Mouse (Mus musculus): Measurements from ENCODE around the gene Hoxd12.

Gene Hoxd12

DNA sequence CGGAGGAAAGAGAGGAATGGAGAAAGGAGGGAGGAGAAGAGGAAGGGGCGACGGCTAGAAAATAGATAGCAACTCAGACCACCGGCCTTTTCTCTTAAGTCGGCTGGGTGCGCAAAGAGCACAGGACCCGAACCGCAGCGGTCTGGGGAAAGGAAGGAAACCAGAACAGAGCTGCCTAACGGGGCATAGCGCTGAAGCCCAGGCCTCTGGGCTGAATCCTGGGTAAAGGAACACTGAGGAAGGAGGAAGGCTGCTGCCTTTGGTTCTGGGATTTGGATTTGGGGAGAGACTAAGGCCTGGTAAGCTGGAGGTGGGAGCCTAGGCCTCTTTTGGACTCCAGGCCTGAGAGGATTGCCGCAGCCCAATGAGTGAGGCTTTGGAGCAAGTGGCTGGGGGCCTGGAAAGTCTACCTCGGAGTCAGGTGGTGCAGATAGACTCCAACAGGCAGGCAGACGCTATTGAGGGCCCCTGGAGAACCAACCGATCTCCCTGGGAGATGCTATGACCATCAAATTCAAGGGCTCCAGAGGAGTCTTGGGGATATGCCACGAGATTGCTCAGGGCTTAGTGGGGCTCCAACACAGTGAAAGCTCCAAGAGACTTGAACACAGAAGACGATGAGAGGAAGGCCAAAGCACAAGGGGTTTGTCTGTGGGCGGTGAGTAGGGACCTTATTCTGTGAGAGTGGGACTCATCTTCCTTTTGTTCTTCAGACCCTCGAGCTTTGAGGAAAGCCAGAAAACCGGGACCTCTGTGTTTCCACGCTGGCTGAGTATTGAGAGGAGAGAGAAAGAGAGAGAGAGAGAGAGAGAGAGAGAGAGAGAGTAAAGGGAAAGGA, 6.0 kb downstream of the Hoxd12 start:
- DNase-seq (ENCODE audit: low read depth, low spot score), result no peak

- DNase-seq (ENCODE audit: low read depth, low spot score), result no peak
Observed at GRCm38 (mm10) chr2:74681594-74682531, 7.0 kb downstream of the Hoxd12 start.

DNA sequence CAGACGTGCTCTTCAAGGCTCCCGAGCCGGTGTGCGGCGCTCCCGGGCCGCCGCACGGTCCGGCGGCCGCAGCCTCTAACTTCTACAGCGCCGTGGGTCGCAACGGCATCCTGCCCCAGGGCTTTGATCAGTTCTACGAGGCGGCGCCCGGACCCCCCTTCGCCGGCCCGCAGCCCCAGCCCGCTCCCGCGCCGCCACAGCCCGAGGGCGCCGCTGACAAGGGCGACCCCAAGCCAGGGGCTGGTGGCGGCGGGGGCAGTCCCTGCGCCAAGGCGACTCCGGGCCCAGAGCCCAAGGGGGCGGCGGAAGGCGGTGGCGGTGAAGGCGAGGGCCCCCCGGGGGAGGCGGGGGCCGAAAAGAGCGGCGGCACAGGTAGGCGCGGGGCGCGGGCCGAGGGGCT, 8.0 kb downstream of the Hoxd12 start:
- DNase-seq (ENCODE audit: low read depth, low spot score), result no peak

GRCm38 (mm10) chr2:74683471-74683951, 8.7 kb downstream of the Hoxd12 start:
- DNase-seq (ENCODE audit: low read depth, low spot score), result no peak

GRCm38 (mm10) chr2:74684106-74684505, 9.3 kb downstream of the Hoxd12 start:
- DNase-seq (ENCODE audit: low read depth, low spot score), result no peak

DNA sequence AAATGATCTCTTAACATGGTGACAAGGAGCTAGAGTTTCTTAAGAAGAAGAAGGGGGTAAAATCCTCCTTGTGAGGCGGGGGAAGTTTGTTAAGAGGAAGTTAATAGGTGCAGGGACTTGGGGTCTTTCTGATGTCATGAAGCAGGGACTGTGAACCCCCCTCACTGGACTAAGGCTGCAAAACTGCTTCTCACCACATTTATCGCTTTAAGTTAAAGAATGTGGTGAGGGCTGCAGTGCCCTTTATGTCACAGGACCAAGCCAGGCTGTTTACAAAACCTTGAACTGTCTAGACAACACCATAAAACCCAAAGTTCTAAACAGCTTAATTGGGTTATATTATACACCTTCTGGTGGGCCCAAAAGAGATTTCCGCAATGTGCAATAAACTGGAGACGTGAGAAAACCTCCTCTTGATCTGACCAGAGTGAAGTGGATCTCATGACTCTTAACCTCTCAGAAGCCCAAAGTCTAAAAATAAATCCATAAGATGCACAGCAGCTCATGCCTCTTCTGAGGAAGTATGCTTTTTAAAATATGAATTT, 10.3 kb downstream of the Hoxd12 start:
- DNase-seq (ENCODE audit: low read depth, low spot score), result no peak

DNA sequence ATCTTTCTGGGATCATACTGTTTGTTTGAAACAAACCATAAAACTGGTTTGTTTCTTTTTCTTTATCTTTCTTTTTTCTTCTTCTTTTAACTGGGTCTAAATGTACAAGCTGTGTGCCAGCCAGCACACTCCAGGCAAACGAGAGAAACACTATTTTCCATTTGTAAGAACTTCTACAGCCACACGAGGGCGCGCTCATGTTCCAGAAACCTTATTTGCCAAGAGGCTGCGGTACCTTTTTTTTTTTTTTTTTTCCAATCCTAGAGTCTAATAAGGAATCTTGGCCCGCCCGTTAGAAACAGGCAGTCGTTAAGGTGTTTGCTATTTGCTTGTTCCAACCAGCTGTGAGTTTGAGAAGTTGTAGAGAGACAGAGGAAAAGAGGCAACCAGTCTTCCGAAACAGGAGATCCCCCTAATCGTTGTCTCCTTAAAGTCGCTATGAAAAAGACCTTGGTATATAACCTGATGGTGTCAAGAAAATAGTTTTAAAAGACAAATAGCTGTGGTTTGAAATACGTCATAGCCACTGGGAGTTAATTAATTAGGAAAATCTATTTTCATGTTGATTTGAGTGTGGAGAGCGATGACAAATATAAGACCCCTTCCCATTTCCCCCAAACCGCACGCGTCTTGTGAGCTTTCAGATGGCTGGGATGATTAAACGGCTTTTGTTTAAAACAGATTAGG, 11.6 kb downstream of the Hoxd12 start:
- DNase-seq (ENCODE audit: low read depth, low spot score), result peak; percentile 89

DNA sequence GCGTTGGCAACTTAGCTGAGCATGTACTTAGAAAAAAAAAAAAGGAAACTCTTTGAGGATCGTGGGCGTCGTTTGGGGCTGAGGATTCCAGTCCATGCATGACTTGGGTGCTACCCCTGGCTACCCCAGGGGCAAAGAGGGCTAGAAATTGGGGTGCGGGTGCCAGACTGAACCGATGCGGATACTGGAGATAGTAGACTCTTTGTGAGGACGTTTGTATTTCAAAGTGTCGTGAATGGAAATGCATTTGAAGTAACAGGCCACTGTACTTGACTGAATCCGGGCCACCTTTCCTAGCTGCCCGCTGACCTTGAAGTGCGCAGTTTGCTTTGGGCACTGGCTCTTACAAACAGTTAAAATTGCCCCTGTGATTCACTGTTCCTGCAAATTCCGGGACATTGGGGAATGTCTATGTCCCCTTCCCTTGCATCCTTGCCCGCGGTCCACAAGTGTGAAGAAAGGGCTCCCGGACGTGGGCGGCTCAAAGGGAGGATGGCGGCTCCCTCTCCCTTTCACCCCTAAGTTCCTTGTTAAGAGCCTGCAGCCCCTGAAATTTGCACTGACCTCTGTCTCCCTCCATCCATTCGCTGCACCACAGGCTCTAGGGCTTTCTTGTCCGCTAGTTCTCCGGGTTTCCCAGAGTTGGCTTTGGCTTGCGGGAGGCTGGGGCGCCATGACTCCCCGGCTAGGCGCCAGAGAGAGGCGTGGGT, 12.3 kb downstream of the Hoxd12 start:
- no peak for DNase-seq (ENCODE audit: low read depth, low spot score)

- no peak for DNase-seq (ENCODE audit: low read depth, low spot score)
Observed at GRCm38 (mm10) chr2:74687698-74688555, 13.1 kb downstream of the Hoxd12 start.

GRCm38 (mm10) chr2:74688795-74689573, 14.2 kb downstream of the Hoxd12 start:
- DNase-seq (ENCODE audit: low read depth, low spot score), result no peak

DNA sequence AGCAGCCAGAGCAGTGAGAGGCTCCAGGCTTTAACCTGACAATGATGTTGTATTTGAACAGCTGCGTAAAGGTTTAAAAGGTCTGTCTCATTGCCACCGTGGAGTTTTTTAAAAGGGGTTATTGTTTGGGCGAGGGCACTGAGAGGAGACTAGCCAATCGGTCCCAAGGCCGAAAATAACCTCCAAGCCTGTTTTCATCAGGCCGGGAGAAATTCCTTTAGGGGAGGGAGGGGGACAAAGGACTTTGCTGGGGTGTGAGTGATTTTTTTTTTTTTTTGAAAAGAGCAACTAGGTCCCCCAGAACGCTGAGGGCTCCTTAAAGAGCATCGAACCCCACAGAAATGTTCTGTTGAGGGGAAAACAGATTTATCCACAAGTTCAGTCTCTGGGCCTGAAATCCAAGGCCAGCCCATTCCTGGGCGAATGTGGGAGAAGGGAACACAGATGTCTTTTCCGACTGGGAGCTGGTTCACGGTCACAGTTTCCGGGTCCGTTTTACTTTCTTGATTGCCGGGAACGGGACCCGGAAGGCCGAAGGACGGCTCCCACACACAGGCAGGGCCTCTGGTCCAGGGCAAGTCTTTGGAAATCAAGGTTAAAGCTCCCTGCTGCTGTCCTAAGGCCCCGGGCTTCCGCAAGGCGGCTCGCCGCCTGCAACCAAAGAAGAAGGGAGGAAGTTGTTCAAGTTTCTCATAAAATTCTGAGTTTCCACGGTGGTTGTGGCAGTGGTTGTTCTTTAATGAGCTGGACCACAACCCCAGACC, 14.9 kb downstream of the Hoxd12 start:
- DNase-seq (ENCODE audit: low read depth, low spot score), result no peak

DNA sequence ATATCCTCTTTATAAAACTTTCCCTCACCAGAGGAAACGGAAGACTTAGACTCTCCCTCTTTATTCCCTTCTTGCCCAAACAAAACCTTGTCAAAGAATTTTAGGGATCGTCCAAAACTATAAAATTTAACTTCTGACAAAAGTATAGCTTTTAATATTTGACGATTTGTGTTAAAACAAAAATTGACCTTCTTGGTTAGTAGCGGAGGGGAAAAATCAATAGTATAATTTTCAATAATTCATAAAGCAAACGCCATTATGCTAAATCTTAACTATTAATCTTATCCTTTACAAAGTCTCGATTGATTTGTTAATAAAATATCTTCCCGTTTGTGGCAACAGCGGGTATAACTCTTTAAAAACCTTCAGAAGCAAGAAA, 15.5 kb downstream of the Hoxd12 start:
- no peak for DNase-seq (ENCODE audit: low read depth, low spot score)

DNA sequence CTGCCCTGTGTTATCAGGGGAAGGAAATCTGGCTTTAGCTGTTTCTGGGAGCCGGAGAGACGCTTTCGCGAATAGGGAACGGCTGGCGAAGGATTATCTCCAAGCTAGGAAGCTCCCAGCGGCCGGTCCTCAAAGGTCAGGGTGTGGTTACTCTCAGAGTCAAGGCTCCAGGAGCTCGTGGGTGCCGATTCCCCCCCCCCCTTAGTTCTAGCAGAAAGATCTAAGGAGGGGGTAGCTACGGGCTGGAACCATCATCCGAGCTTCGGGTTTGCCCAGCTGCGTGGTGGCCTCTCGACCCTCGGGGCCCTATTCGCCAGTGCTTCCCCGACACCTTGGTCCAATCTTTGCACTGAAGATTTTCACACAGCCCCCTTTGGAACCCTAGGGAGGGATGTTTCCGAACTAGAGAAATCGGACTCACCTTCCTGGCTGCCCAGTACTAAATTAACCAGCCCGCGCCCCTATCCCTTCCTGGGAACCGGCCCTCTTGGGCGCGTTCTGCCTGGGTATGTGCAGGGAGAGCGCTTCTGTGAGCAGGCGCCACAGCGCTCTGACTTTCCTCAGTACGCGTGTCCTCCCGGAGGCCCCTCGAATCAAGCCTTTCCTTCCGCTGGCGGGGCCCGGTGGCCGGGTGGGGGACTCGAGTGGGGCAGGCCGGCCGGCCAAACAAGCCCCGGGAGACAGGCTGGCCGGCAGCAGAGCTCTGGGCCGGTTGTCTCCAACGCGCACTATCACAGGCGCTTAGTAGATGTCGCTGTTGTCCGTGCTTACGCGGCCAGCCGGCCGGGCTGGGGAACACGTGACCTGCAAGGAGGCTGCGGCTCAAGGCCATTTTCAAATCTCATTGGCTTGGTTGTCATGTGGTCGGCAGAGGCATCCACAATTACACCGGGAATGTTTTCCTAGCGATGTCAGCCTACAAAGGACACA, 16.5 kb downstream of the Hoxd12 start, which contains the start of gene Hoxd10:
Hoxd10 (plus strand) TSS at position 903 of the 930 bp plus-strand sequence.
- DNase-seq (ENCODE audit: low read depth, low spot score), result peak; percentile 95

DNA sequence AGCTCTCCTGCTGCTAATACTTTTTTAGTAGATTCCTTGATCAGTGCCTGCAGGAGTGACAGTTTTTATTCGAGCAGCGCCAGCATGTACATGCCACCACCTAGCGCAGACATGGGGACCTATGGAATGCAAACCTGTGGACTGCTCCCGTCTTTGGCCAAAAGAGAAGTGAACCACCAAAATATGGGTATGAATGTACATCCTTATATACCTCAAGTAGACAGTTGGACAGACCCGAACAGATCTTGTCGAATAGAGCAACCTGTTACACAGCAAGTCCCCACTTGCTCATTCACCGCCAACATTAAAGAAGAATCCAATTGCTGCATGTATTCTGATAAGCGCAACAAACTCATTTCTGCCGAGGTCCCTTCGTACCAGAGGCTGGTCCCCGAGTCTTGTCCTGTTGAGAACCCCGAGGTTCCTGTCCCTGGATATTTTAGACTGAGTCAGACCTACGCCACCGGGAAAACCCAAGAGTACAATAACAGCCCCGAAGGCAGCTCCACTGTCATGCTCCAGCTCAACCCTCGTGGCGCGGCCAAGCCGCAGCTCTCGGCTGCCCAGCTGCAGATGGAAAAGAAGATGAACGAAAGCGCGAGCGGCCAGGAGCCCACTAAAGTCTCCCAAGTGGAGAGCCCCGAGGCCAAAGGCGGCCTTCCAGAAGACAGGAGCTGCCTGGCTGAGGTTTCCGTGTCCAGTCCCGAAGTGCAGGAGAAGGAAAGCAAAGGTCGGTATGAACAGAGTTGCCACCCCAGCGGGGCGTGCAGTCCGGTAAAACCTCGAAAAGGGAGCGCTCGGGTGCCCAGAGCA, 17.4 kb downstream of the Hoxd12 start:
- no peak for DNase-seq (ENCODE audit: low read depth, low spot score)

- DNase-seq (ENCODE audit: low read depth, low spot score), result no peak
Observed at GRCm38 (mm10) chr2:74692808-74693431, 18.1 kb downstream of the Hoxd12 start.

GRCm38 (mm10) chr2:74693432-74693827, 18.6 kb downstream of the Hoxd12 start:
- DNase-seq (ENCODE audit: low read depth, low spot score), result no peak

Data from mesoderm, embryonic 11.5 days (tissue).